Mouse (Mus musculus) testis, adult 2 months (tissue): ENCODE results near the gene Znrf2.

Source experiments
- CTCF ChIP-seq: fragments of 200-500 bp; IDR thresholded peaks from 2 replicates; pipeline ENCODE4 v1.5.1; 2012; ENCODE audit warnings: low read depth, mild to moderate bottlenecking, inconsistent platforms, low read length, moderate library complexity; ENCODE audit not compliant: control insufficient read depth, insufficient read depth, insufficient replicate concordance
- POLR2A ChIP-seq: fragments of 200-500 bp; IDR thresholded peaks from 2 replicates; pipeline ENCODE4 v1.6.1; 2012; ENCODE audit warnings: low read depth, mild to moderate bottlenecking, inconsistent platforms, low read length, moderate library complexity; ENCODE audit not compliant: control insufficient read depth

- TF ChIP-seq POLR2A (no peak), CTCF (no peak)
Observed at GRCm38 (mm10) chr6:54788493-54788892, 28.2 kb upstream of the Znrf2 start.
